Mouse (Mus musculus): ENCODE measurements around the gene Npr3. TPM values are rescaled to one million over a fixed set of nuclear protein-coding genes. Genes with fewer than 3 reads are reported as not detected.
A peak's percentile ranks its signal among the peaks of the same experiment; 100 is the strongest.

The Npr3 gene
- polyA plus RNA-seq, 1 experiment from 2014 or later = 8.9 TPM

GRCm38 (mm10) chr15:11878334-11878733 lies 28.8 kb downstream of the Npr3 start:
- 67% methylated on average over 1 of the region's 1 CpGs for WGBS

GRCm38 (mm10) chr15:11877273-11877672 lies 29.8 kb downstream of the Npr3 start:
- Histone ChIP-seq H3K4me2 (no peak overlapping the region), H3K36me3 (0 out of 2 replicates have a peak, but pooled peaks cover 3% of the 10 kb centered on the region), H3K4me3 (no peak overlapping the region), H3K27me3 (no peaks in the 10 kb centered on the region), H3K9ac (no peak overlapping the region), H3K9me3 (replicated peaks) (no peaks in the 10 kb centered on the region; the same call in 1 of the 2 replicates), H3K4me1 (replicated peaks) (no peaks in the 10 kb centered on the region), H3K27ac (no peak overlapping the region)
- 57% methylated on average over 2 of the region's 2 CpGs for WGBS
- ATAC-seq (replicated peaks; ENCODE audit: insufficient number of reproducible peaks, insufficient read depth, low FRiP score, low read depth) = no peak

More at GRCm38 (mm10) chr15:11878334-11878733, 28.8 kb downstream of the Npr3 start:
- Histone ChIP-seq H3K27me3 (no peaks in the 10 kb centered on the region), H3K4me3 (no peak overlapping the region), H3K36me3 (0 out of 2 replicates have a peak, but pooled peaks cover 3% of the 10 kb centered on the region), H3K9me3 (replicated peaks) (no peaks in the 10 kb centered on the region; the same call in 1 of the 2 replicates), H3K27ac (0 out of 2 replicates have a peak overlapping the region, but pooled peaks have one; percentile 37), H3K9ac (no peak overlapping the region), H3K4me2 (no peak overlapping the region), H3K4me1 (replicated peaks) (no peaks in the 10 kb centered on the region)
- peak; percentile 67; the same call in 1 of the 2 replicates for ATAC-seq (replicated peaks; ENCODE audit: insufficient number of reproducible peaks, insufficient read depth, low FRiP score, low read depth)

- Histone ChIP-seq H3K4me1 (replicated peaks) (no peaks in the 10 kb centered on the region), H3K9ac (no peak overlapping the region), H3K4me2 (no peak overlapping the region), H3K27me3 (no peaks in the 10 kb centered on the region), H3K4me3 (no peak overlapping the region), H3K9me3 (replicated peaks) (no peaks in the 10 kb centered on the region), H3K36me3 (no peaks in the 10 kb centered on the region), H3K27ac (no peak overlapping the region)
- 84% methylated on average over 3 of the region's 3 CpGs for WGBS
- no peak for ATAC-seq (replicated peaks; ENCODE audit: insufficient number of reproducible peaks, insufficient read depth, low FRiP score, low read depth)
These were observed 40.2 kb downstream of the Npr3 start for GRCm38 (mm10) chr15:11866918-11867317.

GRCm38 (mm10) chr15:11863540-11863818 lies 43.6 kb downstream of the Npr3 start:
- no peak overlapping the region for H3K27ac ChIP-seq
- H3K4me3 ChIP-seq = no peak overlapping the region
- no peaks in the 10 kb centered on the region for H3K4me1 ChIP-seq (replicated peaks)
- no peaks in the 10 kb centered on the region for H3K36me3 ChIP-seq
- no peak overlapping the region for H3K4me2 ChIP-seq
- 82% methylated on average over 6 of the region's 6 CpGs for WGBS
- no peak overlapping the region for H3K9ac ChIP-seq
- no peak for ATAC-seq (replicated peaks; ENCODE audit: insufficient number of reproducible peaks, insufficient read depth, low FRiP score, low read depth)
- no peaks in the 10 kb centered on the region for H3K9me3 ChIP-seq (replicated peaks)
- no peaks in the 10 kb centered on the region for H3K27me3 ChIP-seq

- ATAC-seq (replicated peaks; ENCODE audit: insufficient number of reproducible peaks, insufficient read depth, low FRiP score, low read depth) = no peak
- Histone ChIP-seq H3K4me3 (no peak overlapping the region), H3K9me3 (replicated peaks) (no peaks in the 10 kb centered on the region), H3K4me1 (replicated peaks) (no peaks in the 10 kb centered on the region), H3K36me3 (no peaks in the 10 kb centered on the region), H3K27ac (no peak overlapping the region), H3K27me3 (no peaks in the 10 kb centered on the region), H3K9ac (no peak overlapping the region), H3K4me2 (no peak overlapping the region)
- WGBS = 66% methylated on average over 15 of the region's 15 CpGs
These were observed 44.1 kb downstream of the Npr3 start for GRCm38 (mm10) chr15:11862785-11863539.

GRCm38 (mm10) chr15:11862253-11862652 lies 44.8 kb downstream of the Npr3 start:
- H3K4me2 ChIP-seq = no peak overlapping the region
- H3K4me3 ChIP-seq = no peak overlapping the region
- no peaks in the 10 kb centered on the region for H3K4me1 ChIP-seq (replicated peaks)
- H3K9me3 ChIP-seq (replicated peaks) = no peaks in the 10 kb centered on the region
- no peak overlapping the region for H3K27ac ChIP-seq
- no peaks in the 10 kb centered on the region for H3K36me3 ChIP-seq
- no peak for ATAC-seq (replicated peaks; ENCODE audit: insufficient number of reproducible peaks, insufficient read depth, low FRiP score, low read depth)
- no peaks in the 10 kb centered on the region for H3K27me3 ChIP-seq
- no peak overlapping the region for H3K9ac ChIP-seq
- 90% methylated on average over 7 of the region's 7 CpGs for WGBS

- no peak for ATAC-seq (replicated peaks; ENCODE audit: insufficient number of reproducible peaks, insufficient read depth, low FRiP score, low read depth)
- H3K27ac ChIP-seq = no peak overlapping the region
- no peak overlapping the region for H3K4me3 ChIP-seq
- H3K36me3 ChIP-seq = no peaks in the 10 kb centered on the region
- H3K9ac ChIP-seq = no peak overlapping the region
- H3K9me3 ChIP-seq (replicated peaks) = no peaks in the 10 kb centered on the region
- no peaks in the 10 kb centered on the region for H3K4me1 ChIP-seq (replicated peaks)
- WGBS = 78% methylated on average over 2 of the region's 2 CpGs
- H3K4me2 ChIP-seq = no peak overlapping the region
- H3K27me3 ChIP-seq = no peaks in the 10 kb centered on the region
These were observed 46.8 kb downstream of the Npr3 start for GRCm38 (mm10) chr15:11860259-11860658.

GRCm38 (mm10) chr15:11859829-11860228 lies 47.3 kb downstream of the Npr3 start:
- H3K4me1 ChIP-seq (replicated peaks) = no peaks in the 10 kb centered on the region
- 84% methylated on average over 3 of the region's 3 CpGs for WGBS
- H3K9ac ChIP-seq = no peak overlapping the region
- no peaks in the 10 kb centered on the region for H3K9me3 ChIP-seq (replicated peaks)
- H3K27ac ChIP-seq = no peak overlapping the region
- no peak for ATAC-seq (replicated peaks; ENCODE audit: insufficient number of reproducible peaks, insufficient read depth, low FRiP score, low read depth)
- H3K4me2 ChIP-seq = no peak overlapping the region
- H3K27me3 ChIP-seq = no peaks in the 10 kb centered on the region
- H3K36me3 ChIP-seq = no peaks in the 10 kb centered on the region
- no peak overlapping the region for H3K4me3 ChIP-seq

- Histone ChIP-seq H3K9ac (no peak overlapping the region), H3K4me3 (no peak overlapping the region), H3K4me2 (no peak overlapping the region), H3K27ac (no peak overlapping the region), H3K4me1 (replicated peaks) (no peaks in the 10 kb centered on the region), H3K27me3 (no peaks in the 10 kb centered on the region), H3K9me3 (replicated peaks) (no peaks in the 10 kb centered on the region), H3K36me3 (no peaks in the 10 kb centered on the region)
- WGBS = 88% methylated on average over 6 of the region's 6 CpGs
- ATAC-seq (replicated peaks; ENCODE audit: insufficient number of reproducible peaks, insufficient read depth, low FRiP score, low read depth) = no peak
These were observed 48.7 kb downstream of the Npr3 start for GRCm38 (mm10) chr15:11858411-11858810.

- no peaks in the 10 kb centered on the region for H3K9me3 ChIP-seq (replicated peaks)
- H3K27ac ChIP-seq = no peak overlapping the region
- no peak overlapping the region for H3K4me3 ChIP-seq
- H3K9ac ChIP-seq = no peak overlapping the region
- H3K27me3 ChIP-seq = no peaks in the 10 kb centered on the region
- whole genome bisulfite sequencing = 72% methylated on average over 16 of the region's 16 CpGs
- ATAC-seq (replicated peaks; ENCODE audit: insufficient number of reproducible peaks, insufficient read depth, low FRiP score, low read depth) = no peak
- H3K4me2 ChIP-seq = no peak overlapping the region
- H3K36me3 ChIP-seq = no peaks in the 10 kb centered on the region
- no peaks in the 10 kb centered on the region for H3K4me1 ChIP-seq (replicated peaks)
These were observed 61.7 kb downstream of the Npr3 start for GRCm38 (mm10) chr15:11845204-11846062.

- no peak for ATAC-seq (replicated peaks; ENCODE audit: insufficient number of reproducible peaks, insufficient read depth, low FRiP score, low read depth)
- H3K4me3 ChIP-seq = no peak overlapping the region
- no peaks in the 10 kb centered on the region for H3K4me1 ChIP-seq (replicated peaks)
- no peak overlapping the region for H3K9ac ChIP-seq
- no peaks in the 10 kb centered on the region for H3K36me3 ChIP-seq
- H3K27ac ChIP-seq = no peak overlapping the region
- no peaks in the 10 kb centered on the region for H3K9me3 ChIP-seq (replicated peaks)
- no peaks in the 10 kb centered on the region for H3K27me3 ChIP-seq
- H3K4me2 ChIP-seq = no peak overlapping the region
- WGBS = 83% methylated on average over 6 of the region's 6 CpGs
These were observed 63.0 kb downstream of the Npr3 start for GRCm38 (mm10) chr15:11844115-11844514.
